Mouse (Mus musculus) hindbrain, embryonic 16.5 days (tissue): ENCODE measurements around the gene Rab25. TPM values are rescaled to one million over a fixed set of nuclear protein-coding genes. Genes with fewer than 3 reads are reported as not detected.
"Not testable (repeated sequence)": the region's sequence is repeated elsewhere in the genome, so short reads cannot be mapped to it uniquely, and the experiment has no call there.

Source experiments
- ATAC-seq: fragments of 200-750 bp; cut with Nextera tagmentation; 2 replicates; pipeline ENCODE4 v1.8.0; 2017; ENCODE audit warnings: moderate TSS enrichment, moderate library complexity
- H3K27ac ChIP-seq: fragments of 300-500 bp; sonication (generic); 2 replicates; pipeline ENCODE4 v1.5.1; 2014; ENCODE audit warnings: low read depth, mild to moderate bottlenecking, control low read depth, low read length, moderate library complexity
- H3K27me3 ChIP-seq: fragments of 300-500 bp; sonication (generic); replicated peaks from 2 replicates; pipeline ENCODE4 v1.6.1; 2014; ENCODE audit warnings: low read length; ENCODE audit not compliant: control insufficient read depth, insufficient read depth
- H3K36me3 ChIP-seq: fragments of 300-500 bp; sonication (generic); 2 replicates; pipeline ENCODE4 v1.6.1; 2014; ENCODE audit warnings: mild to moderate bottlenecking, low read length, moderate library complexity, mixed read lengths; ENCODE audit not compliant: control insufficient read depth, insufficient read depth
- H3K4me1 ChIP-seq: fragments of 300-500 bp; sonication (generic); 2 replicates; pipeline ENCODE4 v1.6.1; 2014; ENCODE audit warnings: low read depth, low read length; ENCODE audit not compliant: control insufficient read depth, insufficient read depth
- H3K4me2 ChIP-seq: fragments of 300-500 bp; sonication (generic); 2 replicates; pipeline ENCODE4 v1.6.1; 2014; ENCODE audit warnings: mild to moderate bottlenecking, low read length, control low read depth, moderate library complexity
- H3K4me3 ChIP-seq: fragments of 300-500 bp; sonication (generic); 2 replicates; pipeline ENCODE4 v1.5.1; 2014; ENCODE audit warnings: mild to moderate bottlenecking, low read length, control low read depth, moderate library complexity
- H3K9ac ChIP-seq: fragments of 300-500 bp; sonication (generic); 2 replicates; pipeline ENCODE4 v1.6.1; 2014; ENCODE audit warnings: low read depth, mild to moderate bottlenecking, control low read depth, low read length, moderate library complexity
- H3K9me3 ChIP-seq: fragments of 300-500 bp; sonication (generic); 2 replicates; pipeline ENCODE4 v1.6.1; 2014; ENCODE audit warnings: mild to moderate bottlenecking, low read length, moderate library complexity; ENCODE audit not compliant: control insufficient read depth
- WGBS: fragments of 180-500 bp; shearing (Covaris S2); extraction: QIAGEN DNeasy Blood & Tissue Kit; methylation state at CpG from one replicate; pipeline ENCODE4 v1.1.7; 2014; 5-methylcytosine and 5-hydroxymethylcytosine counted together
- polyA plus RNA-seq: library from polyadenylated mRNA; unstranded; fragments of >200 nt; fragmentation: Nextera tagmentation; extraction: Ambion mirVana; gene quantifications from 2 replicates; pipeline ENCODE4 v1.2.1, GENCODE M21; 2015

Gene Rab25
- 0.15 TPM in 1 of 2 replicates, not detected in the other for polyA plus RNA-seq

- 51% methylated on average over 18 of the region's 18 CpGs for WGBS
Measured at GRCm38 (mm10) chr3:88548180-88548917, at the start of gene Rab25. Gene Rab25, minus strand, starts transcription at chr3:88548300.

GRCm38 (mm10) chr3:88596547-88596946 is 48.4 kb upstream of the Rab25 start:
- not testable (repeated sequence) for ATAC-seq, H3K9ac ChIP-seq, H3K27ac ChIP-seq, H3K4me1 ChIP-seq, H3K27me3 ChIP-seq, H3K4me3 ChIP-seq, H3K36me3 ChIP-seq, H3K4me2 ChIP-seq, H3K9me3 ChIP-seq
- WGBS = 87% methylated on average over 4 of the region's 4 CpGs

More at GRCm38 (mm10) chr3:88548180-88548917, at the start of gene Rab25:
- H3K4me1 ChIP-seq = peaks cover 9% of the 10 kb centered on the region
- no peaks in the 10 kb centered on the region for H3K27me3 ChIP-seq
- no peaks in the 10 kb centered on the region for H3K9me3 ChIP-seq
- no peak within 1 kb of the TSS for H3K9ac ChIP-seq
- no peak for ATAC-seq
- H3K27ac ChIP-seq = no peak within 1 kb of the TSS
- no peaks in the 10 kb centered on the region for H3K36me3 ChIP-seq
- H3K4me3 ChIP-seq = no peak within 1 kb of the TSS
- no peak within 1 kb of the TSS for H3K4me2 ChIP-seq

- Histone ChIP-seq H3K4me1 (no peaks in the 10 kb centered on the region; the same call in 1 of the 2 replicates), H3K9ac (no peak overlapping the region), H3K27me3 (no peaks in the 10 kb centered on the region), H3K36me3 (no peaks in the 10 kb centered on the region), H3K9me3 (no peaks in the 10 kb centered on the region), H3K27ac (no peak overlapping the region), H3K4me2 (no peak overlapping the region), H3K4me3 (no peak overlapping the region)
- ATAC-seq = no peak
- 62% methylated on average over 10 of the region's 10 CpGs for WGBS
Measured at GRCm38 (mm10) chr3:88593893-88594580, 45.9 kb upstream of the Rab25 start.

- Histone ChIP-seq H3K27ac (no peak overlapping the region), H3K4me1 (no peaks in the 10 kb centered on the region; the same call in 1 of the 2 replicates), H3K27me3 (no peaks in the 10 kb centered on the region), H3K4me2 (no peak overlapping the region), H3K9me3 (no peaks in the 10 kb centered on the region), H3K4me3 (no peak overlapping the region), H3K36me3 (peaks cover 1% of the 10 kb centered on the region), H3K9ac (no peak overlapping the region)
- WGBS = 78% methylated on average over 10 of the region's 10 CpGs
- no peak for ATAC-seq
Measured at GRCm38 (mm10) chr3:88592942-88593576, 45.0 kb upstream of the Rab25 start.

- Histone ChIP-seq H3K36me3 (peaks cover 10% of the 10 kb centered on the region), H3K9ac (0 out of 2 replicates have a peak overlapping the region, but pooled peaks have one; percentile 22), H3K4me2 (0 out of 2 replicates have a peak overlapping the region, but pooled peaks have one; percentile 5), H3K4me3 (no peak overlapping the region), H3K4me1 (no peaks in the 10 kb centered on the region; the same call in 1 of the 2 replicates), H3K27ac (no peak overlapping the region), H3K27me3 (no peaks in the 10 kb centered on the region), H3K9me3 (no peaks in the 10 kb centered on the region)
- WGBS = 38% methylated on average over 9 of the region's 9 CpGs
- no peak for ATAC-seq
Measured at GRCm38 (mm10) chr3:88591950-88592731, 44.0 kb upstream of the Rab25 start.

GRCm38 (mm10) chr3:88591044-88591443 is 42.9 kb upstream of the Rab25 start:
- no peak overlapping the region for H3K4me3 ChIP-seq
- no peak overlapping the region for H3K27ac ChIP-seq
- no peak overlapping the region for H3K9ac ChIP-seq
- H3K36me3 ChIP-seq = peaks cover 18% of the 10 kb centered on the region
- H3K27me3 ChIP-seq = no peaks in the 10 kb centered on the region
- H3K4me1 ChIP-seq = no peaks in the 10 kb centered on the region; the same call in 1 of the 2 replicates
- no peak for ATAC-seq
- no peaks in the 10 kb centered on the region for H3K9me3 ChIP-seq
- H3K4me2 ChIP-seq = no peak overlapping the region
- 68% methylated on average over 3 of the region's 3 CpGs for WGBS

- H3K4me3 ChIP-seq = no peak overlapping the region
- no peak overlapping the region for H3K4me2 ChIP-seq
- WGBS = 33% methylated on average over 5 of the region's 5 CpGs
- H3K9me3 ChIP-seq = no peaks in the 10 kb centered on the region
- no peak for ATAC-seq
- no peaks in the 10 kb centered on the region for H3K27me3 ChIP-seq
- no peak overlapping the region for H3K9ac ChIP-seq
- H3K27ac ChIP-seq = no peak overlapping the region
- H3K4me1 ChIP-seq = no peaks in the 10 kb centered on the region; the same call in 1 of the 2 replicates
- H3K36me3 ChIP-seq = peaks cover 23% of the 10 kb centered on the region
Measured at GRCm38 (mm10) chr3:88590246-88590645, 42.1 kb upstream of the Rab25 start.

- H3K27me3 ChIP-seq = no peaks in the 10 kb centered on the region
- 97% methylated on average over 5 of the region's 5 CpGs for WGBS
- no peak overlapping the region for H3K4me3 ChIP-seq
- H3K4me1 ChIP-seq = no peaks in the 10 kb centered on the region
- no peak overlapping the region for H3K9ac ChIP-seq
- H3K27ac ChIP-seq = no peak overlapping the region
- no peak for ATAC-seq
- no peak overlapping the region for H3K4me2 ChIP-seq
- no peaks in the 10 kb centered on the region for H3K9me3 ChIP-seq
- H3K36me3 ChIP-seq = peaks cover 38% of the 10 kb centered on the region
Measured at GRCm38 (mm10) chr3:88586640-88587039, 38.5 kb upstream of the Rab25 start.
